Mouse (Mus musculus) liver, embryonic 13.5 days (tissue): ENCODE results near the gene Slc43a2. TPM values are rescaled to one million over a fixed set of nuclear protein-coding genes. Genes with fewer than 3 reads are reported as not detected.

Experiments
- ATAC-seq: fragments of 200-750 bp; cut with Nextera tagmentation; 2 replicates; pipeline ENCODE4 v1.8.0; 2017; ENCODE audit warnings: low read depth, mild to moderate bottlenecking, moderate number of reproducible peaks, moderate library complexity
- DNase-seq: peaks from one replicate; pipeline ENCODE4 v3.0.0; 2022
- H3K27ac ChIP-seq: fragments of 300-500 bp; sonication (generic); 2 replicates; pipeline ENCODE4 v1.5.1; 2015; ENCODE audit warnings: moderate library complexity, mild to moderate bottlenecking, inconsistent platforms
- H3K27me3 ChIP-seq: fragments of 300-500 bp; sonication (generic); 2 replicates; pipeline ENCODE4 v1.6.1; 2015; ENCODE audit warnings: mild to moderate bottlenecking, inconsistent platforms
- H3K36me3 ChIP-seq: fragments of 300-500 bp; sonication (generic); 2 replicates; pipeline ENCODE4 v1.6.1; 2015; ENCODE audit warnings: mild to moderate bottlenecking, inconsistent platforms
- H3K4me1 ChIP-seq: fragments of 300-500 bp; sonication (generic); replicated peaks from 2 replicates; pipeline ENCODE4 v1.6.1; 2015; ENCODE audit warnings: inconsistent platforms
- H3K4me2 ChIP-seq: fragments of 300-500 bp; sonication (generic); 2 replicates; pipeline ENCODE4 v1.6.1; 2015; ENCODE audit warnings: inconsistent platforms, mild to moderate bottlenecking, moderate library complexity
- H3K4me3 ChIP-seq: fragments of 300-500 bp; sonication (generic); replicated peaks from 2 replicates; pipeline ENCODE4 v1.5.1; 2015; ENCODE audit warnings: mild to moderate bottlenecking, inconsistent platforms
- H3K9ac ChIP-seq: fragments of 300-500 bp; sonication (generic); 2 replicates; pipeline ENCODE4 v1.6.1; 2015; ENCODE audit warnings: mild to moderate bottlenecking, inconsistent platforms
- H3K9me3 ChIP-seq: fragments of 300-500 bp; sonication (generic); replicated peaks from 2 replicates; pipeline ENCODE4 v1.6.1; 2016; ENCODE audit warnings: inconsistent platforms
- WGBS: fragments of 180-500 bp; shearing (Covaris S2); methylation state at CpG from one replicate; pipeline ENCODE4 v1.1.7; 2015; ENCODE audit not compliant: insufficient replicate concordance; 5-methylcytosine and 5-hydroxymethylcytosine counted together
- polyA plus RNA-seq: library from polyadenylated mRNA; unstranded; fragments of >200 nt; fragmentation: Nextera tagmentation; extraction: Ambion mirVana; gene quantifications from 2 replicates; pipeline ENCODE4 v1.2.1, GENCODE M21; 2015

Slc43a2 gene
- polyA plus RNA-seq, 1 experiment from 2014 or later, result 3.7 TPM

DNA sequence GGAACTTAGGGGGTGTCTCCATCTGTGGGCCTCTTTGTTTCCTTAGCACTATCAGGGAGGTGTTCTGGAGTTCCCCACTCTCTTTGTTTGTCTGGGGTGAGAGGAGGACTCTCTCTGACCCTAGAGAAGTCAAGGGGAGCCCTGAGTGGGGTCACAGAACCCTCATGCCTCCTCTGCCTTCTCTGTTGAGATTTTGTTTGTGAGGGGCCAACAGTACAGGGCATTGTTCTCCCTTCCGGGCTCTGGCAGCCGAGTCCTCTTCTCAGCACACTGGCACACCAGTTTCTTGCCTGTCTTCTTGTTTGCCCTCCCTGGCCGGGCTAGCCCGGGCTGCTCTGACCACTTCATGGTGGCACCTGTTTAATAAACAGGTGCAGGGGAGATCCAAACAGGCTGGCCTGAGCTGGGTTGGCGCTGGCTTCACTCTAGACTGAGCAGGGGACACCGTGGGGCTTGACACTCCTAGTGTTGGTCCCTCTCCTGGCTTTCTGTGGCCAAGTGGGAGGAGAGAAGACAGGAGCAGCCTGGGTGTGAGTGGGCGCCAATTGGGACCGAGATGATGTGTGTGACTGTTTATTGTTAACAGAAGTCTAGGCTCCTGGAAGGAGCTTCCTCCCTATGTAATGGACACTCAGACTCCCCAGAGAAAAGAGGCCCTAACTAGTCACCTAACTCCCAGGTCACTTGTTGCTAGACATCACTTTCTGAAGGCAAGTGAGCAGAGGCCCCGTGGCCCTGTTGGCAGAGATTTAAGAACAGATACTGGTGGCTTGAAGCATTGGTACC, 6.9 kb downstream of the Slc43a2 start:
- Histone ChIP-seq H3K4me2 (no peak overlapping the region), H3K9ac (no peak overlapping the region), H3K27me3 (peaks cover 4% of the 10 kb centered on the region; the same call in 1 of the 2 replicates), H3K36me3 (no peaks in the 10 kb centered on the region), H3K27ac (peak overlapping the region; percentile 34), H3K4me3 (no peak overlapping the region), H3K9me3 (no peaks in the 10 kb centered on the region), H3K4me1 (peaks cover 77% of the 10 kb centered on the region)
- ATAC-seq (no peak), DNase-seq (no peak)
- WGBS, result 72% methylated on average over 9 of the region's 9 CpGs

DNA sequence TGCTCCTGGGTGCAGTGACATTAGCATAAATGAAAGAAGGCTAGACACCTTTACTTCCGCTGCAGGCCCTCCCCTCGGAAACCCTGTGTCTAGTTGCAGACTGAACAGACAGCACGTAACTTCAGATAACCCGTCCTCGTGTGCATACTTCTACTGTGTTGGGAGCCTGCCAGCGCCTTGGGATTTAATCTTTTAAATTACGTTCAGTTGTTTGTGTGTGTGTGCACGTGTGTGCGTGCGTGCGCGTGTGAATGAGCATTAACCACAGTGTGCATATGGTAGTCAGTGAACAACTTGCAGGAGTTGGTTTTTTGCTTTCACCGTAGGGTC, 7.4 kb downstream of the Slc43a2 start:
- ATAC-seq (no peak), DNase-seq (no peak)
- H3K27me3 ChIP-seq, result peaks cover 4% of the 10 kb centered on the region; the same call in 1 of the 2 replicates
- H3K4me1 ChIP-seq, result peaks cover 74% of the 10 kb centered on the region
- H3K27ac ChIP-seq, result no peak overlapping the region
- H3K9ac ChIP-seq, result no peak overlapping the region
- H3K4me3 ChIP-seq, result no peak overlapping the region
- H3K4me2 ChIP-seq, result no peak overlapping the region
- H3K9me3 ChIP-seq, result no peaks in the 10 kb centered on the region
- H3K36me3 ChIP-seq, result no peaks in the 10 kb centered on the region
- whole genome bisulfite sequencing, result 73% methylated on average over 13 of the region's 13 CpGs

DNA sequence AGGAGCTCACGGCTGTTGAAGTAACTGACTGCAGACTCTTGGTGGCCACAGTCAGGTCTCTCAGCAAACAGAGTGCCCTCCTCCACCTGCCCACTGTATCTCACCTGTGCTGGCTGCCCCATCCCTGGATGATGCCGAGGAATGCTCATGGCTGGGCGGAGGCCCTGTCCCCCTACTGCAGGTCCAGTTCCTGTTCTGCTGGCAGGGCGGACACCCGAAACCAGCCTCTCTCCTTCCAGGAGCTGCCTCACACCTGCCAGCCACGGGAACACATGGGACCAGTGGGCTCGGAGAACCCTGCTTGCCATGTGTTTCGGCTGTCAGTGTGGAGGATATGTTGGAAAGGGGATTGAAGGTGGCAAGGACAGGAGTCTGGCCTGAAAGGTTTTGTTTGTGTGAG, 8.7 kb downstream of the Slc43a2 start:
- WGBS, result 77% methylated on average over 8 of the region's 8 CpGs
- DNase-seq (no peak), ATAC-seq (no peak)
- Histone ChIP-seq H3K4me2 (no peak overlapping the region), H3K9me3 (no peaks in the 10 kb centered on the region), H3K36me3 (no peaks in the 10 kb centered on the region), H3K4me3 (no peak overlapping the region), H3K27me3 (no peaks in the 10 kb centered on the region), H3K4me1 (peaks cover 68% of the 10 kb centered on the region), H3K27ac (peak overlapping the region; percentile 26; the same call in 1 of the 2 replicates), H3K9ac (no peak overlapping the region)

DNA sequence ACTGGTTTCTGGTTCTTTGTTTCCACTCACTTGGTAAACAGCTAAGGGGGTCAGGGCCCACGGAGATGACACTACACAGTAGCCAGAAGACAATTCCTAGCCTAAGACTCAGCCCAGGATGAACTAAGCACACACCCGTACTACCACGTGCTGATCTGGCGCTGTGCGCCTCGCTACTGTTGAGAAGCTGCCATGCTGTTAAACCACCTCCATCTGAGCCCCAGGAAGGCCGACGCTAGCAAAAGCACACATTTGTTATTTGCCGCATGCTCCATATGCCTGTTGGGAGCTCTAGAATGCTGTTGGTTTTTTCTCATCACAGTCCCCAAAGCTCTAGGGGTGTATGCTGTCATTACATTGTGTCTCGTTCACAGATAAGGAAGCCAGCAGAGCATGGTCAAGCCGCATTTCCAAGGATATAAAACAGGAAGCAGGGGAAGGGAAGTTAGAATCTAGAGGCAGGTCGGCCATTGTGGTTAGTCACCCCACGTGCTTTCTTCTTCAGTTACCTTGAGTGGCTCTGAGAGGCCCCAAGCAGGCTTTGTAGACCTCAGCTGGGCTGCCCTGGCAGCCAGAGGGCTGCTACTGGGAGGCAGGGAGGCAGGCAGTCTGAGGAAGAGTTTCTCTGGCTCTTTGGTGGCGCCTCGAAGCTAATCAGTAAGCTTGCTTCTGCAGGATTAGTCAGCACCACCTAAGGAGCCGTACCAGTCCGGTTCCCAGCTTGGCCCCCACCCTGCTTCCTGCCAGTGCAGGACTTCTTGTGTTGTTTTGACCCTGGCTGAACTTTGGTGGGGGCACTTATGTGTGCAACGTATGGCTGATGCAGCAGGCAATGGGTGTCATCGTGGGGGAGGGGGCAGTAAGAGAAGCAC, 9.5 kb downstream of the Slc43a2 start:
- Histone ChIP-seq H3K9me3 (no peaks in the 10 kb centered on the region), H3K9ac (no peak overlapping the region), H3K4me3 (no peak overlapping the region), H3K36me3 (no peaks in the 10 kb centered on the region), H3K27ac (peak overlapping the region; percentile 37), H3K4me1 (peaks cover 70% of the 10 kb centered on the region), H3K27me3 (no peaks in the 10 kb centered on the region), H3K4me2 (no peak overlapping the region)
- ATAC-seq, result 0 out of 2 replicates have a peak, but pooled peaks have one; percentile 15
- DNase-seq, result no peak
- 38% methylated on average over 19 of the region's 19 CpGs for WGBS

DNA sequence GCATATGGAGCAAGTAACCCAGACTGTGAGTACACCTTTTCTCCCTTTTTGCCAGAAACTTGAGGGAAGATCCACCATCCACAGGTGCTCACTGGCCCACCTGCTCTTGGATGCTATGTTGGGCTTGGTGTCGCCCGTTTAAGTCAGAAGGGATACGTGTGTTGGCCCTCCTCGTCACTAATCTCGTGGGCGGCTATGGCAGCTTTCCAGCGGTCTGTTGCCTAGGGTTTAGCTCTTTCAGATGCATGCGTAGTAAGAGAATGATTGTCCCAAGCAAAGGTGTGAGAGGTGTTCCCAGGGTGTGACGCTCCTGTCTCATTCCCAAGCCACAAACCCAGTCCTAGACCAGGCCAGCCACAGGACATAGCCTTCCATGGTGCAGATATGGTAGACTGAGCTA, 13.2 kb downstream of the Slc43a2 start:
- Histone ChIP-seq H3K4me1 (peaks cover 65% of the 10 kb centered on the region), H3K27ac (no peak overlapping the region), H3K9ac (no peak overlapping the region), H3K4me2 (no peak overlapping the region), H3K27me3 (no peaks in the 10 kb centered on the region), H3K4me3 (no peak overlapping the region), H3K36me3 (no peaks in the 10 kb centered on the region), H3K9me3 (no peaks in the 10 kb centered on the region)
- 81% methylated on average over 9 of the region's 9 CpGs for WGBS
- no peak for DNase-seq
- no peak for ATAC-seq

DNA sequence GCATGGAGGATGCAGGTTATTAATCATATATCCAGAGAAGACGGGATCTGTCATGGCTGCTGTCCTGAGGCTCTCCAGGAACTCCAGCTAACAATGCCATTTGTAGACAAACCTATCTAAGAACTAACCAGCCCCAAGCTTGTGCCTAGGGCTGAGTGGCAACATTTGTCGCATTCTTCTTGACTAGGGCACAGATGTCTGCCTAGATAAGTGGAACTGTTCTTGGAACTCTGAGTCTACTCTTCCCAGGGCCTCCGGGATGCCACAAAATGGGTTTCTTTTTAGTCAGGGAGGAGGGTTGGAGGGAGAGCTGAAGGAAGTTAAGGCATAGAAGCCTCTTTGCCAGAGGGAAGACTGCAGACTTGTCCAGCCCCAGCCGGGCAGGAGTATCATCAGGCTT, 14.6 kb downstream of the Slc43a2 start:
- DNase-seq (peak; percentile 29), ATAC-seq (peak; percentile 81)
- H3K27me3 ChIP-seq, result no peaks in the 10 kb centered on the region
- 29% methylated on average over 4 of the region's 4 CpGs for WGBS
- peak overlapping the region; percentile 57 for H3K4me2 ChIP-seq
- H3K36me3 ChIP-seq, result no peaks in the 10 kb centered on the region
- H3K9me3 ChIP-seq, result no peaks in the 10 kb centered on the region
- peak overlapping the region; percentile 25; the same call in 1 of the 2 replicates for H3K27ac ChIP-seq
- H3K9ac ChIP-seq, result peak overlapping the region; percentile 41; the same call in 1 of the 2 replicates
- peaks cover 63% of the 10 kb centered on the region for H3K4me1 ChIP-seq
- H3K4me3 ChIP-seq, result peak overlapping the region; percentile 20

DNA sequence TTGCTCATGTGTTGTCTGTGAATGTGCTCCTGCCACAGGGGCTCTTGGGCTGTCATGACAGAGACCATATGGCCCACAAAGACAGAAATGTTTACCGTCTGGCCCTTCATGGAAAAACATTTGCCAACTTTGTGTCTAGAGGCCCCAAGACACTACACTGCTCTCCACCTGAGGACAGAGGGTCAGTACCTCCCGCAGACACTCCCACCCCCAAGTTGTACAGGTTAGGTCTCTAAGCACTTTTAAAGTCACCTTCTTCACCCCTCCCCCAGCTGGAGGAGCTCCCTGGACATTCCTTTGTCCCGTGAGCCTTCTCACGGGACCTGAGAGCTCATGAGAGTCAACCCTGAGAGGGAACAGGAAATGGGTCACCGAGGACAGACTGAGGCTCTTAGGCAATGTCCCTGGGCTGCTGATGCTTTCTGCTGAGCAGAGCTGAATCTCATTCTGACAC, 18.2 kb downstream of the Slc43a2 start:
- Histone ChIP-seq H3K27ac (no peak overlapping the region), H3K4me2 (no peak overlapping the region), H3K4me3 (no peak overlapping the region), H3K27me3 (no peaks in the 10 kb centered on the region), H3K9me3 (no peaks in the 10 kb centered on the region), H3K36me3 (no peaks in the 10 kb centered on the region), H3K4me1 (peaks cover 49% of the 10 kb centered on the region), H3K9ac (no peak overlapping the region)
- DNase-seq (no peak), ATAC-seq (0 out of 2 replicates have a peak, but pooled peaks have one; percentile 11)
- 63% methylated on average over 5 of the region's 5 CpGs for WGBS

DNA sequence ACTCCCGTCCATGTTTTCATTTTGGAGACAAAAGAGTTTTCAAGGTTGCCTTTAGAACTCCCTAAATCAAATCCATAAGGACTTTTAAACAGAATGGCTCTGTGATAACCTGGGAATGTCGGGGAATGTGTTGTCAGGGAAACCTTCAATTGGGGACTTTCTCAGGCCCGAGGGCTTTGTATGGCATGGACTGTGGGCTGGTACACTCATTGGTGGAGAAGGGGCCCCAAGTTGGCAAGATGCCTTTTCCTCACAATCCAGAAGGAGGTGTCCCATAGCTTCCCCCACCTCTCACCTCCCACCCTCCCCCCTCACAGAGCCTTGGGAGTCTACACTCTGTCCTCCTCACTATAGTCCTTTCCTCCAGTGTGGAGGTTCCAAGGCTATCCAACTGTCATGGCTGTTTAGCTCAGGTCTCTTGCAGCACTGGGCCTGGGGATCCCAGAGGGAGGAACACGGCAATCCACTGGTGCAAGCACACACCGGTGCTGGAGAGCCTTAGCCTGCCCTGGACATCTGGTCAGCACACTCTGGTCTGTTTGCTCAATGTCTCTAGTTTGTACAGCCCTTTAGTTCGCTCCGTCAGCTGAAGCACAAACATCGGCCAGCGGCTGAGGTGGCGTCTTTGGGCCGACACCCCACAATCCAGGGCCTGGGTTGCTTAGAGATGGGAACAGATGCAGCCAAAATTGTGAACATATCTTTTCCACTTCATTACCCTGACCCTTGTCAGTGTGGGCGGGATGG, 18.9 kb downstream of the Slc43a2 start:
- H3K4me3 ChIP-seq, result no peak overlapping the region
- no peak overlapping the region for H3K27ac ChIP-seq
- ATAC-seq (0 out of 2 replicates have a peak, but pooled peaks have one; percentile 30), DNase-seq (no peak)
- no peak overlapping the region for H3K4me2 ChIP-seq
- no peaks in the 10 kb centered on the region for H3K27me3 ChIP-seq
- no peaks in the 10 kb centered on the region for H3K36me3 ChIP-seq
- no peak overlapping the region for H3K9ac ChIP-seq
- H3K9me3 ChIP-seq, result no peaks in the 10 kb centered on the region
- WGBS, result 75% methylated on average over 12 of the region's 12 CpGs
- H3K4me1 ChIP-seq, result peaks cover 42% of the 10 kb centered on the region

DNA sequence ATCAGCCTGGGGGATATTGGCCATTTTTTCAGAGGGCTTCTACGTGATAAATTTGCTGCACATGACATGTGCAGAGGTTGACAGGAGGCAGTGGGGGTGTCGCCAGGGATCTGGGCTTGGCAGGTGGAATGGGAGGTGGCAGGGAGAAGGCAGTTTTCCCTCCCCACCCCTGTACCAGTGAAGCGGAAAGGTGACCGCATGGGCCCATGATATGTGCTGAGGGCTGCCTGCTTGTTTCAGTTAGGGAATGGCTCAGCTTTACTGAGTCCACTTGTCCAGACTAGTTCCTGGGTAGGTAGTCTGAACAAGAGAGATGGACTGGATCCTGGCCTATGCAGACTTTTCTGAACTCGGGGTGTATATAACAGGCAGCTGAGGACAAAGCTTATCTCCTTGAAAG, 19.8 kb downstream of the Slc43a2 start:
- no peak for DNase-seq
- Histone ChIP-seq H3K9ac (no peak overlapping the region), H3K4me3 (no peak overlapping the region), H3K27ac (no peak overlapping the region), H3K27me3 (no peaks in the 10 kb centered on the region), H3K36me3 (no peaks in the 10 kb centered on the region), H3K9me3 (no peaks in the 10 kb centered on the region), H3K4me1 (peaks cover 32% of the 10 kb centered on the region), H3K4me2 (no peak overlapping the region)
- ATAC-seq, result no peak
- WGBS, result 78% methylated on average over 5 of the region's 5 CpGs

DNA sequence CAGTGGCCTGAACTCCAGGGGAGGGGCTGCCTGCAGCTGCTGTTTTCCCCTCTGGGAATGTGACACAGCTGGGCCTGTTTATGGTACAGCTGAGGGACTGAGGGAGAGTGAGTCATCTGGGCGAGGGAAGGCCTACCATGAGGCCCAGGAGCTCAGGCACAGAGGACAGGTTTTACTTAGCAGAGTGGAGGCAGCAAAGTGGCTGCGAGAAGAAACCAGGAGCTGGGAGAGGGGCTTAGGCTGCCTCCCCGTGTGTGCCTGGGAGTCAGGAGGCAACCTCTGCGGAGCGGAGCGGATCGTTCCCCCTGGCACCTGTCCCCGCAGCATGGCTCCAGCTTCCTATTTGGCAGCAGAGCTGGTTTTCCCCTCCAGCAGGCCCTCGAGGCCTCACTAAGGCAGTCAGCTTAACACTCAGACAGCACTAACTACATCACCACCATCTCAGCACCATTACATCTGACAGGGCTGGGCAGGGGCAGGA, 20.5 kb downstream of the Slc43a2 start:
- DNase-seq (no peak), ATAC-seq (no peak)
- Histone ChIP-seq H3K4me1 (peaks cover 25% of the 10 kb centered on the region), H3K4me3 (no peak overlapping the region), H3K27ac (no peak overlapping the region), H3K9me3 (no peaks in the 10 kb centered on the region), H3K4me2 (no peak overlapping the region), H3K9ac (no peak overlapping the region), H3K27me3 (no peaks in the 10 kb centered on the region), H3K36me3 (no peaks in the 10 kb centered on the region)
- WGBS, result 82% methylated on average over 9 of the region's 9 CpGs
